Mouse (Mus musculus) spleen, embryonic (tissue): ENCODE measurements around the gene Lrrc4.

ENCODE experiments used
- CTCF ChIA-PET: fragments of 350-600 bp; sonication (Branson Sonifier 250); formaldehyde crosslinking; loops from one replicate; lab custom pipeline; 2022; lab: Charles Lee

The Lrrc4 gene

DNA sequence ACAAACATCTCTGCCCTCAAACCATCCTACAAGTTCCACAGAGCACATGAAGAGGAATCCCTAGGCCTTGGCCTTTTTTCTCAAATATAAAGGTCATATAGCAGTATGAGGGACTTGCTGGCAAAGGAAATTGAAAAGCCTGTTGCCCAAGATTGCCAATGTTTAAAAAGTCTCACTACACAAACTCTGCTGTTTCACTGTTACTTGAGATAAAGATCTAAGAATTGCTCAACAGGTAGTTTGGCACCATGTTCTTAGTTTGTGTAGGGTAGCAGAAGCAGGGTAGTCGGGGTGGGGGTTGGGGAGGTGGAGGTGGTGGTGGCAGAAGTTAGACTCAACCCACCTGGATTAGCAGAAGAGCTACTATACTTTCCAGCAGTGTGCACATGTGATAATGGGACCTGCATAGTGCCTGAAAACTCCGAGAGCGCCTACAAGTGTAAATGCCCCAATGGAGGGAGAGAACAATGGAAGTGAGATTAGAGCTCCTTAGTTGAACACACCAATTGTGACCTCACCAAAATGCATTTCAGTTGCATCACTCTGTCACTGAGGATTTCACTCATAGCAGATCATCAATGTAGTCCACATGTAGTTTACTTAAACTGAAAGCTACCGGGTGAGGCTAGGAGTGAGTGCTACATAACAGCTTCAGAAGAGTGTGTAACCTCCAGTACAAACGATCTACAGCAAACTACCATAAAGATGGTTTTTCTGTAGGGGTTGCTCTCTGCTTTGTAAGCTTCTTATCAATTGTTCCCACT lies 97.5 kb downstream of the Lrrc4 start:
- CTCF ChIA-PET, result no interaction called here

- CTCF ChIA-PET, result no interaction called here
These were observed 100.3 kb downstream of the Lrrc4 start for GRCm38 (mm10) chr6:28731246-28731645.

GRCm38 (mm10) chr6:28729649-28730048 lies 101.9 kb downstream of the Lrrc4 start:
- CTCF ChIA-PET, result no interaction called here

DNA sequence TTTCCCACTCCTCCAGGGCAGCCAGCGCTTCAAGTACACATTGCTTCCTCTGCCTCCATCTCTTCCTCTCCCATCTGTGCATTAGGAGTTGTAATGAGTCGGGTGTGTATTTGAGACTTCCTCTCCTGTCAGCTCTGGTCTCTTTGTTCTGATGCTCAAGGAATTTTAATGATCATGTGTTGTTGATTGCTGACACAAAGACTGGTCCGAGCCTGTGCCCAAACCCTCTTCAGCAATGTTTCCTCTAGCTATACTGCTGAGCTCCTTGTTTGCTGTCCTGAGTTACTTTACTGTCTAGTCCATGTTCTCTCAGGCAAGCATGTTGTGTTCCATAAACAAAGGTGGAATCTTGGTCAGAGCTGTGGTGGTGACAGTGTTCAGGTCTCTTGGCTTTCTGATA lies 102.3 kb downstream of the Lrrc4 start:
- CTCF ChIA-PET, result no interaction called here

DNA sequence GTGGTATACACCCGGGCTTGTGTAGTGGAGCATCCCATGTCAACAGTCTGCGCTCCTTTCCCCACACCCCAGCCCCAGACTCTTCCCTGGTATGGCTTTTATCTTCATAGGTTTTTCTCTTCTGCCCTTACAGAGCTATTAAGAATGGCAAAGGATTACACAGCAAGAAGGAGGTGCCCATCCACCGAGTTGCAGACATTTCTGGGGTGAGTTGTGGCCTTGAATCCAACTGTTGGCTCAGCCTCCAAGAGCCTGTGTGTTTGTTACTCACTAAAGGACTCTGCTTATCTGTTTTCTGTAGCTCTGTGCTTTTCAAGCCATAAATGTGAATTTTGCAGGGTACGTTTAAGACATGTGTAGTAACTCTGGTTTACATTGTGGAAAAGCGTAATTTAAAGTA lies 106.8 kb downstream of the Lrrc4 start:
- CTCF ChIA-PET, result no interaction called here

- CTCF ChIA-PET, result no interaction called here
These were observed 108.5 kb downstream of the Lrrc4 start for GRCm38 (mm10) chr6:28723059-28723458.

- CTCF ChIA-PET, result no interaction called here
These were observed 111.0 kb downstream of the Lrrc4 start for GRCm38 (mm10) chr6:28720391-28721171.

GRCm38 (mm10) chr6:28717845-28718237 lies 113.7 kb downstream of the Lrrc4 start:
- CTCF ChIA-PET, result no interaction called here

DNA sequence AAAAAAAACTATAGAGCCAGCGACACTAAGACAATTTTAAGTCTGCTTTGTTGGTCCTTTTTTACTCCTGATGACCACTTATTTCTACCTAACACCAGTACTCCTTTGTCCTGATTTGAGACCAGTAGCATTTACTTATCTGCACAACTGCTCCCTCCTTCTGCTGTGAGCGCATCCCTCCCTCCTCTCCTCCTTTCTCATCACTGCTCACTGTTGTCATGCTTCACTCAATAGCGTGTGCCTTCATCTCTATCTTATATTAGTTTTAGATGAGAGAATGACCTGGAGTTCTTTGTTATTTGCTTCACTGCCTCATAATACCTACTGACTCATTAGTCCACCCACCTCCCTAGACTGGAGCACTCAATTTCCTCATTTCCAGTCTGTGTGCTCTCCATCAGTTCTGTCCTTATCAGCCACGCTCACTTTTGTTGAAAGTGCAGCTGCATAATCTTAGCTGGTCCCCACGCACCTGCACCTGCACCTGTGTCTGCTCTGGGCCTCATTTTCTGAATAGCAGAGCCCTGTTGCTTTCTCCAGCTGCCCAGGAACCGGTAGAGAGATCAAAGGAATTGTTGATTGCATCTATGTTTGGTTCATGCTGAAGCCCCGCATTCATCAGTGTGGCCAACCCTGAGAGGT lies 114.2 kb downstream of the Lrrc4 start:
- CTCF ChIA-PET, result no interaction called here

DNA sequence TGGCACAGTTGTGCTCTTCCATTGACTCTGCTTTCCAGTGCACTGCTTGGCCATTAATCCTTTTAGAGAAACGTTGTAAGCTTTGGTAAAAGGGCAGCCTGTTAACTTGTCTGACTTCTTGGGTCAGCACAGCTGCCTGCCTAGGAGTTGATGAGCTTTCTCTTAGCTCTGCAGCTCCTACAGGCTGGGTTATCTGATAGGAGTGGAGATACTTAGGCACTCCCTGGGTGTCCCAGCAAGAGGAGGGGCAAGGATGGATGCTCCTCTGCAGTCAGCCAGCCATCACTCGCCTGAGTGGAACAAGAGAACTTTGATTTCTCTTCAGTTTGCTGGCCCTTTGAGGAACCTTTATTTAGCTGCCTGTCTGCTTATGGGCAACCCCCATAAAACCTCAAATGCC lies 121.5 kb downstream of the Lrrc4 start:
- CTCF ChIA-PET, result no interaction called here

- CTCF ChIA-PET, result no interaction called here
These were observed 124.5 kb downstream of the Lrrc4 start for GRCm38 (mm10) chr6:28706976-28707592.

- CTCF ChIA-PET, result no interaction called here
These were observed 125.2 kb downstream of the Lrrc4 start for GRCm38 (mm10) chr6:28706108-28706975.

DNA sequence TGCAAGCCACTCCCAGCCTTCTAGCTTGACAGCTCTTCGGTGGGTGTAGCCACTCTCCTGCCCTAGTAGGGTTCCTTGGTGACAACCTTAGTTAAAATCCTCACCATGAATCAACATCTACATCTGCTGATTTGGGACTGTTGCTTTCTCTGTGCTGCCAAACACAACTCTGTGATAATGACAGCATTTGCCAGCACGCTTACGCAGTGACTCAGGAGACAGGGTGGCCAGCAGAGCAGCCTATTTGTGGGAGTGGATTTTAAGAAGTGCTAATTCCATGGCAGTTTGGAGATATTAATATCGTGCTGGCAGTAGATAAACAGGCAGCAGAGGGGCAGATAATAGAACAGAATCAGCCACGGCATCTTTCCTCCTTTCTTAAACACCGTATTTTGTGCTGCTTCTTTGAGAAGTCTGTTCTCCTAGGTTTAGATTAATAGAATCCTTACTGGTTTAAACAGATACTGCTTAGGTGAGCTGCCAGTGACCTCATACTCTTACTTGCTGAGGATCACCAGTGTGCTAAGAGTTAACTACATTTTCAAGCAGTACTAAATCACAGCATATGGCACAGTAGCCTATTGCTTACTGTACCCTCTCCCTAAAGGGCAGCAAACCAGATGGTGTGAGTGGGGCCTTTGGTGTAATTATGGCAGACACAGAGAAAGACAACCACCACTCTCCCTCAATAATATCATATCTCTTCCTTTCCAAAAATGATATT lies 126.0 kb downstream of the Lrrc4 start:
- CTCF ChIA-PET, result no interaction called here

- CTCF ChIA-PET, result no interaction called here
These were observed 126.9 kb downstream of the Lrrc4 start for GRCm38 (mm10) chr6:28704612-28705011.

- CTCF ChIA-PET, result no interaction called here
These were observed 134.3 kb downstream of the Lrrc4 start for GRCm38 (mm10) chr6:28697214-28697613.

DNA sequence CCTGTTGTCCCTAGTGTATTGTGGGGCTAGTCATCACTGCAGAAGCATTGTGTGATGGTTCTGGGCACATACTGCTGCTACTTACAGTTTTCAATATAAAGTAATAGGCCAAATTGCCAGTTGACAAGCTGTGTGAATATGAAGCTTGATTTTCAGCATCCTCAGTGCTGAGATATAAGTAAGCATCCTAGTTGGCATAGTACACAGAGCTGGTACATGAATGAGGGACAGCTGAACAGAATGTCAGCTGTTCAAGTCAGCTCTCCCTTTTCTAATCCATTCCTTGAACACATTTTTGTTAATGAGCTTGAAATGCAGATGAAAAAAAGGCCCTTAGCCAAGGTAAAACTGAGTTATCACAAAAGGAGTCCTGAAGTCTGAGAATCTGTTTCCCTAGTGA lies 138.9 kb downstream of the Lrrc4 start:
- CTCF ChIA-PET, result no interaction called here

- CTCF ChIA-PET, result no interaction called here
These were observed 143.8 kb downstream of the Lrrc4 start for GRCm38 (mm10) chr6:28687776-28688175.

GRCm38 (mm10) chr6:28685745-28686144 lies 145.8 kb downstream of the Lrrc4 start:
- CTCF ChIA-PET, result no interaction called here

- CTCF ChIA-PET, result no interaction called here
These were observed 146.5 kb downstream of the Lrrc4 start for GRCm38 (mm10) chr6:28685052-28685451.
